Mouse (Mus musculus): ENCODE measurements around the gene Stxbp1.

The Stxbp1 gene

GRCm38 (mm10) chr2:32846805-32847467, at the start of gene Stxbp1:
Stxbp1 (minus strand) TSS chr2:32847245.
- peak; percentile 73 to 84 for DNase-seq (ENCODE audit: low spot score in 2 of 2)

- DNase-seq (ENCODE audit: low spot score in 2 of 2): no peak
Measured at GRCm38 (mm10) chr2:32896507-32897147, 49.6 kb upstream of the Stxbp1 start.

GRCm38 (mm10) chr2:32895606-32896106, 48.6 kb upstream of the Stxbp1 start:
- DNase-seq (ENCODE audit: low spot score in 2 of 2): no peak

GRCm38 (mm10) chr2:32894097-32894496, 47.1 kb upstream of the Stxbp1 start:
- peak in 1 of 2 experiments; percentile 50 for DNase-seq (ENCODE audit: low spot score in 2 of 2)

- DNase-seq (ENCODE audit: low spot score in 2 of 2): no peak
Measured at GRCm38 (mm10) chr2:32892490-32892889, 45.4 kb upstream of the Stxbp1 start.

GRCm38 (mm10) chr2:32891278-32891677, 44.2 kb upstream of the Stxbp1 start:
- no peak for DNase-seq (ENCODE audit: low spot score in 2 of 2)

- peak; percentile 50 to 62 for DNase-seq (ENCODE audit: low spot score in 2 of 2)
Measured at GRCm38 (mm10) chr2:32890280-32890679, 43.2 kb upstream of the Stxbp1 start.

- no peak for DNase-seq (ENCODE audit: low spot score in 2 of 2)
Measured at GRCm38 (mm10) chr2:32888551-32888950, 41.5 kb upstream of the Stxbp1 start.

GRCm38 (mm10) chr2:32888029-32888428, 41.0 kb upstream of the Stxbp1 start:
- no peak for DNase-seq (ENCODE audit: low spot score in 2 of 2)

- no peak for DNase-seq (ENCODE audit: low spot score in 2 of 2)
Measured at GRCm38 (mm10) chr2:32884745-32885144, 37.7 kb upstream of the Stxbp1 start.

- DNase-seq (ENCODE audit: low spot score in 2 of 2): peak; percentile 33 to 42
Measured at GRCm38 (mm10) chr2:32882283-32883043, 35.4 kb upstream of the Stxbp1 start.

- DNase-seq (ENCODE audit: low spot score in 2 of 2): peak; percentile 74 to 83
Measured at GRCm38 (mm10) chr2:32881723-32882122, 34.7 kb upstream of the Stxbp1 start.

- no peak for DNase-seq (ENCODE audit: low spot score in 2 of 2)
Measured at GRCm38 (mm10) chr2:32881054-32881453, 34.0 kb upstream of the Stxbp1 start.

- no peak for DNase-seq (ENCODE audit: low spot score in 2 of 2)
Measured at GRCm38 (mm10) chr2:32879593-32879992, 32.5 kb upstream of the Stxbp1 start.

- DNase-seq (ENCODE audit: low spot score in 2 of 2): no peak
Measured at GRCm38 (mm10) chr2:32878396-32878795, 31.4 kb upstream of the Stxbp1 start.

GRCm38 (mm10) chr2:32877761-32878393, 30.8 kb upstream of the Stxbp1 start:
- no peak for DNase-seq (ENCODE audit: low spot score in 2 of 2)

- DNase-seq (ENCODE audit: low spot score in 2 of 2): no peak
Measured at GRCm38 (mm10) chr2:32877303-32877702, 30.3 kb upstream of the Stxbp1 start.

- DNase-seq (ENCODE audit: low spot score in 2 of 2): no peak
Measured at GRCm38 (mm10) chr2:32876490-32877302, 29.7 kb upstream of the Stxbp1 start.

- DNase-seq (ENCODE audit: low spot score in 2 of 2): peak; percentile 70
Measured at GRCm38 (mm10) chr2:32875675-32876489, 28.8 kb upstream of the Stxbp1 start, which contains the start of gene Fam129b. Fam129b (plus strand) TSS chr2:32876114.

Data from natural killer cell, adult 2 months (primary cell).